Mouse (Mus musculus): ENCODE measurements at regions not wholly inside any gene's neighbourhood (a gene's known extent, or its start where the extent isn't known, plus 50 kb on each side); places are given as distances from the start of the nearest gene placed in this dataset.

DNA sequence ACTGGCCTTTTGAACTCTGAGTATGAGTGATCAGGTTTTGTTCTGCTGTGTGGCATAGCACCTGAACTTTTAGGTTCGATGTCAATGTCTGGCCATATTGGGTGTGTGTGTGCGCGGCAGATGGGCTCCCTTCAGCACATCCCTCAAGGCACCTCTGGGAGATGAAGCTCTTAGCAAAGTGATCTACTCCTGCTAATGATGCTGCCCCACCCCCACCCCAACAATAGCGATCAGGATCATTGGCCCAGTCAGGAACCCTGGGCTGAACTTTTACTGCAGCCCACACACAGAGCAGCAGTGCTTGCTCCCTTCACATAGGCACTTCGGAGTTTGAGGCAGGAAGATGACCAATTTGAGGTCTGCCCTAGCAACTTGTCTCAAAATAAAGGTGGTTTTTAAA is 141.9 kb upstream of the Lrig1 start:
- Histone ChIP-seq H3K9me3 (ENCODE audit: control insufficient read depth, low read length) (no peaks in the 10 kb centered on the region), H3K4me2 (ENCODE audit: low read length) (no peak overlapping the region), H3K27me3 (replicated peaks; ENCODE audit: control insufficient read depth, insufficient read depth, low read length) (no peaks in the 10 kb centered on the region), H3K36me3 (ENCODE audit: control insufficient read depth, insufficient read depth, low read length) (no peaks in the 10 kb centered on the region), H3K4me3 (ENCODE audit: low read depth, low read length) (no peak overlapping the region), H3K9ac (ENCODE audit: low read length) (no peak overlapping the region), H3K4me1 (replicated peaks; ENCODE audit: control insufficient read depth, insufficient read depth, low read length) (no peaks in the 10 kb centered on the region), H3K27ac (ENCODE audit: low read depth) (no peak overlapping the region)
- DNase-seq (ENCODE audit: low spot score) (no peak), ATAC-seq (replicated peaks; ENCODE audit: low FRiP score, low TSS enrichment, low read depth) (no peak)
- 63% methylated on average over 5 of the region's 5 CpGs for WGBS

GRCm38 (mm10) chr6:94835742-94836141 is 135.8 kb upstream of the Lrig1 start:
- H3K27ac ChIP-seq (ENCODE audit: low read depth): no peak overlapping the region
- H3K9ac ChIP-seq (ENCODE audit: low read length): no peak overlapping the region
- H3K4me1 ChIP-seq (replicated peaks; ENCODE audit: control insufficient read depth, insufficient read depth, low read length): no peaks in the 10 kb centered on the region; the same call in 1 of the 2 replicates
- H3K4me2 ChIP-seq (ENCODE audit: low read length): no peak overlapping the region
- DNase-seq (ENCODE audit: low spot score) (no peak), ATAC-seq (replicated peaks; ENCODE audit: low FRiP score, low TSS enrichment, low read depth) (peak; percentile 50; the same call in 1 of the 2 replicates)
- H3K4me3 ChIP-seq (ENCODE audit: low read depth, low read length): no peak overlapping the region
- no peaks in the 10 kb centered on the region for H3K9me3 ChIP-seq (ENCODE audit: control insufficient read depth, low read length)
- H3K36me3 ChIP-seq (ENCODE audit: control insufficient read depth, insufficient read depth, low read length): no peaks in the 10 kb centered on the region
- 23% methylated on average over 2 of the region's 2 CpGs for WGBS
- H3K27me3 ChIP-seq (replicated peaks; ENCODE audit: control insufficient read depth, insufficient read depth, low read length): no peaks in the 10 kb centered on the region

DNA sequence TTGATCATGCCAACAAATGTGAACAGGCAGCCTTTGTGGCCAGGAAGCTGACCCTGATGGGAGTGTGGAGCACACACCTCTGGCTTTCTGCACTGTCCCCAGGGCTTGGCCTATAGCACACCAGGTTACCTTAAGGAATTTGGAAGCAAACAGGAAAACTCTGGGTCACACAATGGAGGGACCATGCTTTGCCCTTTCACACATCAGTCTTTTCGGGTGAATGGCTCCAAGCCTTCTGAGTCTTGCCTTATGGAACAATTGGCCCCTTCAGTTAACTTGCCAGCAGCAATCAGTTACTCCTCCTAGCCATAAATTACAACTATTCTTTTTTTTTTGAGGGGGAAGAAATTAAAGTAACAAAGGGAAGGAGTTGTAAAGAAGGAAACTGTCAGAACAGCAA is 134.6 kb upstream of the Lrig1 start:
- H3K4me1 ChIP-seq (replicated peaks; ENCODE audit: control insufficient read depth, insufficient read depth, low read length): no peaks in the 10 kb centered on the region; the same call in 1 of the 2 replicates
- H3K36me3 ChIP-seq (ENCODE audit: control insufficient read depth, insufficient read depth, low read length): no peaks in the 10 kb centered on the region
- H3K9me3 ChIP-seq (ENCODE audit: control insufficient read depth, low read length): no peaks in the 10 kb centered on the region
- 76% methylated on average over 1 of the region's 1 CpGs for WGBS
- H3K27me3 ChIP-seq (replicated peaks; ENCODE audit: control insufficient read depth, insufficient read depth, low read length): no peaks in the 10 kb centered on the region
- H3K9ac ChIP-seq (ENCODE audit: low read length): no peak overlapping the region
- no peak overlapping the region for H3K27ac ChIP-seq (ENCODE audit: low read depth)
- H3K4me3 ChIP-seq (ENCODE audit: low read depth, low read length): no peak overlapping the region
- ATAC-seq (replicated peaks; ENCODE audit: low FRiP score, low TSS enrichment, low read depth): no peak
- no peak overlapping the region for H3K4me2 ChIP-seq (ENCODE audit: low read length)
- no peak for DNase-seq (ENCODE audit: low spot score)

- Histone ChIP-seq H3K4me2 (ENCODE audit: low read length) (no peak overlapping the region), H3K27me3 (replicated peaks; ENCODE audit: control insufficient read depth, insufficient read depth, low read length) (no peaks in the 10 kb centered on the region), H3K4me1 (replicated peaks; ENCODE audit: control insufficient read depth, insufficient read depth, low read length) (no peaks in the 10 kb centered on the region; the same call in 1 of the 2 replicates), H3K9me3 (ENCODE audit: control insufficient read depth, low read length) (no peaks in the 10 kb centered on the region), H3K4me3 (ENCODE audit: low read depth, low read length) (no peak overlapping the region), H3K9ac (ENCODE audit: low read length) (no peak overlapping the region), H3K36me3 (ENCODE audit: control insufficient read depth, insufficient read depth, low read length) (no peaks in the 10 kb centered on the region), H3K27ac (ENCODE audit: low read depth) (no peak overlapping the region)
- DNase-seq (ENCODE audit: low spot score) (no peak), ATAC-seq (replicated peaks; ENCODE audit: low FRiP score, low TSS enrichment, low read depth) (no peak)
- 91% methylated on average over 8 of the region's 8 CpGs for WGBS
These were observed 130.8 kb upstream of the Lrig1 start for GRCm38 (mm10) chr6:94830801-94831200.

- Histone ChIP-seq H3K9ac (ENCODE audit: low read length) (no peak overlapping the region), H3K4me3 (ENCODE audit: low read depth, low read length) (no peak overlapping the region), H3K36me3 (ENCODE audit: control insufficient read depth, insufficient read depth, low read length) (no peaks in the 10 kb centered on the region), H3K27me3 (replicated peaks; ENCODE audit: control insufficient read depth, insufficient read depth, low read length) (no peaks in the 10 kb centered on the region), H3K27ac (ENCODE audit: low read depth) (no peak overlapping the region), H3K4me1 (replicated peaks; ENCODE audit: control insufficient read depth, insufficient read depth, low read length) (no peaks in the 10 kb centered on the region), H3K9me3 (ENCODE audit: control insufficient read depth, low read length) (no peaks in the 10 kb centered on the region), H3K4me2 (ENCODE audit: low read length) (no peak overlapping the region)
- no peak for DNase-seq (ENCODE audit: low spot score)
- 90% methylated on average over 5 of the region's 5 CpGs for whole genome bisulfite sequencing
- ATAC-seq (replicated peaks; ENCODE audit: low FRiP score, low TSS enrichment, low read depth): no peak
These were observed 129.3 kb upstream of the Lrig1 start for GRCm38 (mm10) chr6:94829246-94829645.

DNA sequence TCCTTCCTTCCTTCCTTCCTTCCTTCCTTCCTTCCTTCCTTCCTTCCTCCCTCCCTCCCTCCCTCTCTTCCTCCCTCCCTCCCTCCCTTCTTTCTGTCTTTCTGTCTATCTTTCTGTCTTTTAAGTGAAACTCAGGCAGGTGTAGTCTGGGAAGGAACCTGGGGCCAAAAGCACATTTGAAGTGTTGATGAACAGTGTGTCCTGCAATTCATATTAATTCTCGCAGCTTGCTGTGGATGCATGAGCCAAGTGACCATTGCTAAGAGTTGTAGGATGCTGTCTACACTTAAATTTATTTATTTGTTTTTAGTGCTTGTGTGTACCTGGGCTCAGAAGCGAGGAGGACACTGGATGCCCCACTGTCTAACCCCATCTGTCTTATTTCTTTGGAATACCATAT is 126.7 kb upstream of the Lrig1 start:
- Histone ChIP-seq H3K9ac (ENCODE audit: low read length) (no peak overlapping the region), H3K9me3 (ENCODE audit: control insufficient read depth, low read length) (no peaks in the 10 kb centered on the region), H3K4me1 (replicated peaks; ENCODE audit: control insufficient read depth, insufficient read depth, low read length) (no peaks in the 10 kb centered on the region), H3K27ac (ENCODE audit: low read depth) (no peak overlapping the region), H3K4me2 (ENCODE audit: low read length) (no peak overlapping the region), H3K27me3 (replicated peaks; ENCODE audit: control insufficient read depth, insufficient read depth, low read length) (no peaks in the 10 kb centered on the region), H3K36me3 (ENCODE audit: control insufficient read depth, insufficient read depth, low read length) (no peaks in the 10 kb centered on the region), H3K4me3 (ENCODE audit: low read depth, low read length) (no peak overlapping the region)
- no peak for ATAC-seq (replicated peaks; ENCODE audit: low FRiP score, low TSS enrichment, low read depth)
- DNase-seq (ENCODE audit: low spot score): no peak
- 70% methylated on average over 2 of the region's 2 CpGs for WGBS

DNA sequence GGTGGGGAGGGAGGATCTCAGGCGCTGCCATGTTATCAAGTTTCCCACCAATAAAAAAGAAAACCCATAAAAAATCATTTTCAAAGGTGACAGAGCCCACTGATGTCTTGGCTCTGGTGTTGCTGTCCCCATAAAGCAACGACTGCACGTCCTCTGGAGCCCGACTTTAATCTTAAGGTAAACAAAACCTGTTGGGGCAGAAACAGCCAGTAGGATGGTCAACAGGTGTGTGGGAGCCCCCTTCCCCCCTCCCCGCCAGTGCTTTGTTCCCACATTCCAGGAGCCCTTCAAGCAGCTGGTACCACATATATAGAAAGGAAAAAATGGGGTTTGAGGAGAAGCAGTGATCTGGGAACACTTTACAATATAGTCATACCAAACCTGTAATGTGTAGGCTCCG is 118.3 kb upstream of the Lrig1 start:
- Histone ChIP-seq H3K4me1 (replicated peaks; ENCODE audit: control insufficient read depth, insufficient read depth, low read length) (peaks cover 13% of the 10 kb centered on the region), H3K9me3 (ENCODE audit: control insufficient read depth, low read length) (no peaks in the 10 kb centered on the region), H3K27me3 (replicated peaks; ENCODE audit: control insufficient read depth, insufficient read depth, low read length) (no peaks in the 10 kb centered on the region), H3K9ac (ENCODE audit: low read length) (no peak overlapping the region), H3K4me3 (ENCODE audit: low read depth, low read length) (no peak overlapping the region), H3K27ac (ENCODE audit: low read depth) (no peak overlapping the region), H3K4me2 (ENCODE audit: low read length) (no peak overlapping the region), H3K36me3 (ENCODE audit: control insufficient read depth, insufficient read depth, low read length) (no peaks in the 10 kb centered on the region)
- DNase-seq (ENCODE audit: low spot score) (no peak), ATAC-seq (replicated peaks; ENCODE audit: low FRiP score, low TSS enrichment, low read depth) (no peak; the same call in 1 of the 2 replicates)
- WGBS: 30% methylated on average over 6 of the region's 6 CpGs

DNA sequence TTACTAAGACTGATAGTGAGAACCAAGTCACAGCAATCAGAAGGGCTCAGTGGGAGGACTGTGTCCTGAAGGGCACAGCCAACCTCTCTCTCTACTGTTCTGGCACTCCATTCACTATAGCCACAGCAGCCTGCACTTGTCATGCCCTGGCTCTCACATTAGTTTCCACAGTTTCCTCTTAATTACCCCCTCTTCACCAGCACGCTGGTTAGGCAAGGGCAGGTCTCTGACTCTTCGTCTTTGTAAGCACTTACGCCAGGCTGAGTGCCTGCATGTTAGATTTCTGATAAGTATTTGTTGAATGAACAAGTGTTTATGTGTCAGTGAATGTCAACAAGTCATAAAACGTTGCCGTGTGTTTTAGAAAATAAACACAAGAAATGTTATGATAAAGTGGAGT is 116.2 kb upstream of the Lrig1 start:
- ATAC-seq (replicated peaks; ENCODE audit: low FRiP score, low TSS enrichment, low read depth): no peak
- H3K36me3 ChIP-seq (ENCODE audit: control insufficient read depth, insufficient read depth, low read length): no peaks in the 10 kb centered on the region

DNA sequence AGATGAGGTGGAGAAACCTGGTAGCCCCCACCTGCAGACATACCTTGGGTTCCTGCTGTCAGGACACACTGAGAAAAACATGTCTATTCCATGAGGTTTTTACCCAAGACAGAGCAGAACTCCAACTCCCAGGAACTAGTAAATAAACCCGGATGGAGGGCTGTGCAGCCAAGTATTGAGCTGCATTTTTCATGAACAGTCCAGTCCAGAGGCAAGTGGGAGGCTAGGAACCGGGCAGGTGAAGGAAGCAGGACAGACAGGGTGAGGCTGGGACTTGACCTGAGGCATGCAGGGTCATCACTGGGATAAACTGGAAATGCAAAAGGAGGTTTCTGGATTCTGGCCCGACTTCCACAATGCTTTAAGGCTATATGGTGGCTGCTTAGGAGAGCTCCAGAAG is 114.8 kb upstream of the Lrig1 start:
- peaks cover 13% of the 10 kb centered on the region for H3K4me1 ChIP-seq (replicated peaks; ENCODE audit: control insufficient read depth, insufficient read depth, low read length)
- H3K9ac ChIP-seq (ENCODE audit: low read length): no peak overlapping the region
- DNase-seq (ENCODE audit: low spot score) (no peak), ATAC-seq (replicated peaks; ENCODE audit: low FRiP score, low TSS enrichment, low read depth) (no peak)
- no peaks in the 10 kb centered on the region for H3K27me3 ChIP-seq (replicated peaks; ENCODE audit: control insufficient read depth, insufficient read depth, low read length)
- H3K27ac ChIP-seq (ENCODE audit: low read depth): no peak overlapping the region
- 20% methylated on average over 3 of the region's 3 CpGs for WGBS
- H3K36me3 ChIP-seq (ENCODE audit: control insufficient read depth, insufficient read depth, low read length): no peaks in the 10 kb centered on the region
- no peaks in the 10 kb centered on the region for H3K9me3 ChIP-seq (ENCODE audit: control insufficient read depth, low read length)
- no peak overlapping the region for H3K4me2 ChIP-seq (ENCODE audit: low read length)
- H3K4me3 ChIP-seq (ENCODE audit: low read depth, low read length): no peak overlapping the region

More for the DNA sequence above, 116.2 kb upstream of the Lrig1 start:
- Histone ChIP-seq H3K9me3 (ENCODE audit: control insufficient read depth, low read length) (no peaks in the 10 kb centered on the region), H3K4me1 (replicated peaks; ENCODE audit: control insufficient read depth, insufficient read depth, low read length) (peaks cover 13% of the 10 kb centered on the region), H3K27ac (ENCODE audit: low read depth) (no peak overlapping the region), H3K4me2 (ENCODE audit: low read length) (no peak overlapping the region), H3K9ac (ENCODE audit: low read length) (no peak overlapping the region), H3K4me3 (ENCODE audit: low read depth, low read length) (no peak overlapping the region), H3K27me3 (replicated peaks; ENCODE audit: control insufficient read depth, insufficient read depth, low read length) (no peaks in the 10 kb centered on the region)
- 35% methylated on average over 5 of the region's 5 CpGs for WGBS
- DNase-seq (ENCODE audit: low spot score): no peak

All from intestine, embryonic 14.5 days (tissue).